ENCODE assay signal across 9 mouse cellular contexts in genomic region chr17:25333943-25334342, GRCm38 (mm10). TPM values are rescaled to one million over a fixed set of nuclear protein-coding genes. Genes with fewer than 3 reads are reported as not detected.
A peak's percentile ranks its signal among the peaks of the same experiment; 100 is the strongest.
DNase-seq lines count a peak whose midpoint lies in the region; ATAC-seq and TF ChIP-seq lines count a peak whose summit lies in the region.
"Had no signal": no experiment of that assay in that cellular context is flagged by ENCODE, and none has a peak within 500 bp of the region (broad histone marks: within the 10 kb centered on the region; RNA-seq: fewer than 3 reads in every experiment).

No protein-coding gene starts in this region.

- no peak for ATAC-seq in cerebellum, adult (ENCODE audit: insufficient number of reproducible peaks, low FRiP score, low TSS enrichment)

- TF ChIP-seq POLR2A in brain, embryonic 14.5 days (IDR thresholded peaks at IDR 0.05; ENCODE audit: borderline replicate concordance, extremely low read depth, insufficient read depth, insufficient read length, poor library complexity, severe bottlenecking): no peak
- TF ChIP-seq POLR2A in small intestine, adult 2 months (IDR thresholded peaks at IDR 0.05; ENCODE audit: low read depth, low read length): no peak

- no peak overlapping the region for H3K4me3 ChIP-seq in small intestine, adult 2 months (ENCODE audit: low read depth, low read length)

- H3K27me3 ChIP-seq in small intestine, adult 2 months (ENCODE audit: control insufficient read depth, insufficient read depth, low read length): no peaks in the 10 kb centered on the region

- 3% methylated on average over 8 of the region's 8 CpGs for WGBS in small intestine, adult 2 months

- H3K4me1 ChIP-seq in small intestine, adult 2 months (ENCODE audit: control insufficient read depth, insufficient read depth, insufficient read length, low read length): no peaks in the 10 kb centered on the region

- no peak overlapping the region for H3K27ac ChIP-seq in small intestine, adult 2 months (ENCODE audit: insufficient read depth, low read depth, low read length)

- peak; percentile 11 for DNase-seq in cerebellum, adult 11 months
- peak; percentile 11 to 22 for DNase-seq in CD8-positive naive resting alpha-beta T cell, adult 2 months (ENCODE audit: low read depth in 2 of 2, low spot score in 2 of 2)
- peak; percentile 86 for DNase-seq in brain, embryonic 14.5 days (ENCODE audit: low read depth)
- peak; percentile 84 for DNase-seq in forelimb bud, embryonic 11.5 days (ENCODE audit: low read depth, low spot score)
- peak; percentile 48 for DNase-seq in layer of hippocampus, adult 11-12 months (ENCODE audit: low spot score)
- DNase-seq in lung, postnatal 14 days: peak; percentile 51

- H3K36me3 ChIP-seq in small intestine, adult 2 months (ENCODE audit: control insufficient read depth, insufficient read depth, low read length): no peaks in the 10 kb centered on the region

- TF ChIP-seq CTCF in brain, embryonic 14.5 days (IDR thresholded peaks at IDR 0.05; ENCODE audit: borderline replicate concordance, extremely low read depth, insufficient read depth, insufficient read length): peak; percentile 98
- peak; percentile 77; the same call in 1 of the 2 replicates for TF ChIP-seq CTCF in small intestine, adult 2 months (IDR thresholded peaks at IDR 0.05; ENCODE audit: extremely low read depth, insufficient read length, insufficient replicate concordance, low read depth, low read length)

RNA-seq across cellular contexts. Expression of gene Tpsab1, which starts 11.4 kb away (rescaled TPM):
- polyA plus RNA-seq in brain, embryonic 14.5 days (2012; rRNA removed): 0.06 TPM in 1 of 2 replicates, not detected in the other
- polyA plus RNA-seq in small intestine, adult 2 months (2012; rRNA removed): 0.39 TPM in 1 of 2 replicates, not detected in the other
- polyA plus RNA-seq: liver, embryonic 16.5 days had no signal

RNA-seq across cellular contexts. Expression of gene Prss29, which starts 15.5 kb away (rescaled TPM):
- polyA plus RNA-seq in brain, embryonic 14.5 days (2012; rRNA removed): not detected in 2 replicates
- not detected in 2 replicates for polyA plus RNA-seq in small intestine, adult 2 months (2012; rRNA removed)
- polyA plus RNA-seq: liver, embryonic 16.5 days had no signal

RNA-seq across cellular contexts. Expression of gene Prss28, which starts 25.5 kb away (rescaled TPM):
- polyA plus RNA-seq in brain, embryonic 14.5 days (2012; rRNA removed): not detected in 2 replicates
- not detected in 2 replicates for polyA plus RNA-seq in small intestine, adult 2 months (2012; rRNA removed)
- polyA plus RNA-seq: liver, embryonic 16.5 days had no signal

RNA-seq across cellular contexts. Expression of gene Tpsb2, which starts 32.2 kb away (rescaled TPM):
- 0.62 and 2.5 TPM in 2 replicates for polyA plus RNA-seq in brain, embryonic 14.5 days (2012; rRNA removed)
- polyA plus RNA-seq in small intestine, adult 2 months (2012; rRNA removed): 3.8 TPM in 1 of 2 replicates, not detected in the other

RNA-seq across cellular contexts. Expression of gene Tpsg1, which starts 35.1 kb away (rescaled TPM):
- polyA plus RNA-seq in brain, embryonic 14.5 days (2012; rRNA removed): 0.45 and 0.72 TPM in 2 replicates
- 15.8 and 59.6 TPM in 2 replicates for polyA plus RNA-seq in small intestine, adult 2 months (2012; rRNA removed)

Comparison
In these comparisons a context has a peak if more than half of its experiments do, and no peak if none do; other contexts are left out.
1. DNase-seq: peak in every context shown above with its lines; median percentile 86 in brain, embryonic 14.5 days; 84 in forelimb bud, embryonic 11.5 days; 51 in lung, postnatal 14 days; 48 in layer of hippocampus, adult 11-12 months; 16 in CD8-positive naive resting alpha-beta T cell, adult 2 months; 11 in cerebellum, adult 11 months.